Mouse (Mus musculus): ENCODE measurements at regions not wholly inside any gene's neighbourhood (a gene's known extent, or its start where the extent isn't known, plus 50 kb on each side); places are given as distances from the start of the nearest gene placed in this dataset.

- ATAC-seq (ENCODE audit: insufficient read depth, low FRiP score, low read depth) = no peak
- Histone ChIP-seq H3K4me1 (no peaks in the 10 kb centered on the region), H3K9ac (no peak overlapping the region), H3K27me3 (replicated peaks) (no peaks in the 10 kb centered on the region), H3K4me2 (no peak overlapping the region), H3K27ac (no peak overlapping the region), H3K36me3 (no peaks in the 10 kb centered on the region), H3K9me3 (no peaks in the 10 kb centered on the region), H3K4me3 (replicated peaks) (no peak overlapping the region)
- 65% methylated on average over 10 of the region's 10 CpGs for WGBS
These were observed 57.1 kb upstream of the Nr2f2 start for GRCm38 (mm10) chr7:70423524-70424230.

GRCm38 (mm10) chr7:70416185-70416941, 49.8 kb upstream of the Nr2f2 start:
- Histone ChIP-seq H3K9me3 (no peaks in the 10 kb centered on the region), H3K9ac (no peak overlapping the region), H3K4me1 (no peaks in the 10 kb centered on the region), H3K27me3 (replicated peaks) (no peaks in the 10 kb centered on the region), H3K4me3 (replicated peaks) (no peak overlapping the region), H3K4me2 (no peak overlapping the region), H3K27ac (no peak overlapping the region), H3K36me3 (0 out of 2 replicates have a peak, but pooled peaks cover 2% of the 10 kb centered on the region)
- WGBS = 65% methylated on average over 10 of the region's 10 CpGs
- no peak for ATAC-seq (ENCODE audit: insufficient read depth, low FRiP score, low read depth)

Measured in stomach, embryonic 15.5 days (tissue).